Mouse (Mus musculus): ENCODE measurements around the gene Eif3a. TPM values are rescaled to one million over a fixed set of nuclear protein-coding genes. Genes with fewer than 3 reads are reported as not detected.

Gene Eif3a
- polyA plus RNA-seq, 1 experiment from 2014 or later, result 124 TPM

Small RNA genes within 50 kb of the gene (microRNA-seq; reads per million reads assigned to microRNA genes)
- gene mmu-mir-3084-1, result not detected

Other genes with a start within 250 kb of the Eif3a start
- gene Cacul1, start 209.6 kb downstream of the Eif3a start, polyA plus RNA-seq (2016; fragmentation: Nextera tagmentation; extraction: Ambion mirVana), result 34.8 and 40.3 TPM in 2 replicates
- 9.1 and 11.2 TPM in 2 replicates for gene Nanos1, start 34.7 kb downstream of the Eif3a start, polyA plus RNA-seq (2016; fragmentation: Nextera tagmentation; extraction: Ambion mirVana)
- gene Fam45a, start 20.9 kb upstream of the Eif3a start, polyA plus RNA-seq (2016; fragmentation: Nextera tagmentation; extraction: Ambion mirVana), result 38.7 and 39.9 TPM in 2 replicates
- gene Sfxn4, start 70.8 kb upstream of the Eif3a start, polyA plus RNA-seq (2016; fragmentation: Nextera tagmentation; extraction: Ambion mirVana), result 13.8 and 15.2 TPM in 2 replicates
- 99.1 and 103 TPM in 2 replicates for gene Prdx3, start 83.9 kb upstream of the Eif3a start, polyA plus RNA-seq (2016; fragmentation: Nextera tagmentation; extraction: Ambion mirVana)
- 2.8 and 3.4 TPM in 2 replicates for gene Grk5, start 99.1 kb upstream of the Eif3a start, polyA plus RNA-seq (2016; fragmentation: Nextera tagmentation; extraction: Ambion mirVana)